Mouse (Mus musculus): ENCODE results near the gene Tmem251. TPM values are rescaled to one million over a fixed set of nuclear protein-coding genes. Genes with fewer than 3 reads are reported as not detected.

Tmem251 gene
- total RNA-seq, 4 experiments from 2014 or later, result 4.9 to 6.4 (median 5.6) TPM

DNA sequence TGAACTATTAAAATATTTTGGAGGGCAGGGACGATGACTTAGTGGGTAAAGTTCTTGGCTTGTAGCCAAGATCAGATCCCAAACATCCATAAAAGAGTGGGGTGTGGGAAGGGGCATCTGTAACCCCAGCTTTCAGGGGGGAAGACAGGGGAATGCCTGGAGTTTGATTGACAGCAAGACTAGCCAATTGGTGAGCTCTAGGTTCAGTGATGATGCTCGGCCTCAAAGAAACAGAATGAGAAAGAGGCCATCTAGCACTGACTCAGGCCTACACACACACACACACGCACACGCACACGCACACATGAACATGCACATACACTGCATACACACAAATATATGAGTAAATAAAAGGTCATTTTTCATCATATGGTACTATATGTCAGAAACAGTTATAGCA is 33.7 kb upstream of the Tmem251 start:
- DNase-seq (ENCODE audit: low spot score in 2 of 2), result no peak

DNA sequence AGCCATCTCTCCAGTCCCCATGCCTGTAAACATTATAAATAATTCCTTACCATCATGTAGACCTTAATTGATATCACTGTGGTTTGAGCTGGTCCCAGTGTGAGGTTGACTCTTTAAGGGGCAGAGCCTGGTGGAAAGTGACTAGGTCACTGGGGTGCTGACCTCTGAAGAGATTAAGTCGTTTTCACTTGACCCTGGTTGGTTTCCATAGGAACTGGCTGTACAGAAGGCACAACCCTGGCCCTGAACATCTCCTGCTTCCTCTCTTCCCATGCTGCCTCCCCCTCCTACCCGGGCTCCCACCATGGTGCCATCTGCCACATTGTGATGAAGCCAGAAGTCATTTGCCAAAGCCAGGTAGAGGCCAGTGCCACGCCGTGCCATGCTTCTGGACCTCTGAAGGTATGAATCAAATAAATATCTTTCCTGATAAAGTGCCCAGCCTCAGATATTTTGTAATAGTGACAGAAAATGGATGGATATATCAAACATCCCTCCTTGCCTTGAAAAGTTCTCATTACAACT is 32.6 kb upstream of the Tmem251 start:
- no peak for DNase-seq (ENCODE audit: low spot score in 2 of 2)

DNA sequence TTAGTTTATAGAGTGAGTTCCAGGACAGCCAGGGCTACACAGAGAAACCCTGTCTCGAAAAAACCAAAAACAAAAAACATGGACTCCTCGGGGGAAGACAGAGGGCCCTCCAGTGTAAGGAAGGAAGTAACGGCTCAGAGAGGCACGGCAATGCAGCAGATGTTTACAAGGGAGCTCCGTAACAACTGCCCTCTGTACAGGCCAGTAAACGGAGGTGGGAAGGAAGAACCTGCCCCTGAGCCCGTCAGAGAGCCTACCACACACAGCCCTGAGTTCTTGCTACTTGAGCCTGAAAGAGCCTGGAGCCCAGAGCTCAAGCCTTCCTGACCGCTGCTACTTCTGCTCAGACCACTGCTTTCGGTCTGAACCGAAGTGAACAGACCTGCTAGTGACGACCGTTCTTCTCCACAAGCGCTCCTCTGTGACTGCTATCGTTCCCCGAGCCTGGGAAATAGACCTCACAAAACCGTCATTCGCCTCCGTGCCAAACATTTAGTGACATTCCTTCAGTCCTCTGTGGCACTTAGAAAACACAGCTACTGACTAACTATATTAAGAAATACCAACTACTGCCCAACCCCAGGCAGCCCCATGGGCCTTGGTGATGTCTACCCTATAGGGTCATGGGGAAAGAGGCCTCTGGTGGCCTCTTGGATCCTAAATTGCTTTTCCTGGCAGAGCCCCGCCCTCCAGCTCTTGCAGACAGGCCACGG is 30.3 kb upstream of the Tmem251 start:
- DNase-seq (ENCODE audit: low spot score in 2 of 2), result no peak

DNA sequence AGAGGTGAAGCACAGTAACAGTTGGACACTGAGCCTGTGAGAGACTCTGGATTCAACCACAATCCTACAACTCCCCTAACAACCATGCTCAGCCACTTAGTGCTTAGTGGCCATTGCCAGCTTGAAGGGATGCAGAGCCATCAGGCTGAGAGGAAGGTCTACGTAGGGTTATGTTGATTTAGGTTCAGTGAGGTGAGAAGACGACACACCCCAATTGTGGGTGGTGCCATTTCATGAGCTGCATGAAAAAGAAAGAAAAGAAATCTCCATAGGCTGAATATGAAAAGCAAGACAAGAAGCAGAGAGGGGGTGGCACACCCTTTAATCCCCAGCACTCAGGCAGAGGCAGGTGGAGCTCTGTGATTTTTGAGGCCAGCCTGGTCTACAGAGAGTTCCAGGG is 29.4 kb upstream of the Tmem251 start:
- DNase-seq (ENCODE audit: low spot score in 2 of 2), result no peak

DNA sequence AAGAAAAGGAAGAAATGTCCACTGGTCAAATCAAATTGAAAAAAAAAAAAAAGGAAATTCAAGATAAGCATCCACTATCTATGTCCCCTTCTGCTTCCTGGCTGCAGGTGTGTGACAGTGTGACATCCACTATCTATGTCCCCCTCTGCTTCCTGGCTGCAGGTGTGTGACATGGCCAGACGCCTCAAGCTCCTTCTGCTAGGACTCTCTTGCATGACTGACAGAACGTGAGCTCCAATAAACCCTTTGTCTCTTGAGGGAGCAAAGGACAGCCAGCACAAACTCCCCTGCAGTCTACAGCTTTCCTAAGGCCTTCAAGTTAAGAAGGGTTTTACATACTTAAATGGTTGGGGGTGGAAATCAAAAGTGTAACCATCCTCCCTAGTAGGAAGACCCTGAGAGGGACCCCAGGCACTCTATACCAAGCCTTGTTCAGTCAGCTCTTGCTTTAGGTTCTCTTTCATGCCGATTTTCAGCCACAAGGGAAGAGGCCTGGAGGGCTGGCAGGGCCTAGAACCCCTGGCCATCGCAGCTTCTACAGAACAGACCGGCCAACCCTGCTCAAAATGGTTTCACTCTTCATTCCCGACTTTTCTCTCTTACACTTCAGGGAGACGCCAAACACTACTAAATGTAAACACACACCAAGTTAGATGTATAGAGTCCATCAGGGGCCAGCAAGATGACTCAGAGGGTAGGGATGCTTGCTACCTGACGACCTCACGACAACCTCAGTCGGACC is 28.7 kb upstream of the Tmem251 start:
- DNase-seq (ENCODE audit: low spot score in 2 of 2), result no peak

DNA sequence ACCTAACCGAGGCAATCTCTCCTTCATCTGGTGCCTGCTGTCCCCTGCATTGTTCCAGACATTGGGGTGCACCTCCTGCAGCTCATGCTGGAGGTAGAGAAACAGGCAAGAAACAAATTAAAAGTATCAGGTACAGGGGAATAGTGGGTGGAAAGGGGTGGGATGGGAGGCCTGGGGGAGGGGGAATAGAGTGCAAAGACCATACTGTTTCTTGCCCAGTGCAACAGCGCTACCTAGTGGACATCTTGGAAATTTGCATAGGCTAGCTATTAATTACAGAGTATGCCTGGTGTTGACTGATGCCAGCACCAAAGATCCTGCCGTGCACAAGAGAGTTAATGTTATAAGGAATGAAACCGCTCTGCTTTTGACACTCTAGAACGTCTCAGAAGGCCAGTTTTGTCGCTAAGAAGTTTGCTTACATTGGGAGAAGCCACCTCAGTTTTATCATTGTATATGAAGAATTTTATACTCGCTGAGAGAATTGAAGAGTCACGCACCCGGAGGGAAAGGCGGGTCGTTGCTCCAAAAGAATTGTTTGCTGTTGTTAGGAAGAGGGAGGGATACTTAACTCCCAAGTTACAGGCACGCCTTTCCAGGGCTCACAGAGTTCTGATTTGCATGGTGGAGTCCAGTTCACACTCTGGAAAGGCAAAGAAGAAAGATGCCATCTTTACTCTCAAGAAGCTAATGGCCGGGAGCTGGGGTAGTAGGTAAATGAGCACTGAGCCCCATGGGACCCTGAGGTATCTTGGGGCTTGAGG is 23.8 kb upstream of the Tmem251 start:
- no peak for DNase-seq (ENCODE audit: low spot score in 2 of 2)

DNA sequence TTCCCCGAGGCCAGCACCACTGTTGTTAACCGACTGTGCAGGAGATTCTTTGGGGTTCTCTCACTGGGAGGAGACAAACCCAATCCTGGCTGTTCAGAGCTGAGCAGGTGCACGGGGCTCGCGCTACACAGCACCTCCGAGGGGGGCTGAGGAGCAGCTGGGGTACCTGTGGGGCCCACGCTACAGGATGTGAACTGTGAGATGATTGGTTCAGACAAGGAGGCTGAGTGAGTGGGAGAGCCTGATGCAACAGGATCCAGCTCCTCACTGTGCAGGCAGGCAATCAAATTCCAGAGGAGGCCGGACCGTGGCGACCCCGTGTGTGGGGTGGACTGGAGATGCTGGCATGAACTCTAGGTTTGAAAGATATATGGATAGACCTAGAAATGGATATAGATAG is 21.1 kb upstream of the Tmem251 start:
- no peak for DNase-seq (ENCODE audit: low spot score in 2 of 2)

DNA sequence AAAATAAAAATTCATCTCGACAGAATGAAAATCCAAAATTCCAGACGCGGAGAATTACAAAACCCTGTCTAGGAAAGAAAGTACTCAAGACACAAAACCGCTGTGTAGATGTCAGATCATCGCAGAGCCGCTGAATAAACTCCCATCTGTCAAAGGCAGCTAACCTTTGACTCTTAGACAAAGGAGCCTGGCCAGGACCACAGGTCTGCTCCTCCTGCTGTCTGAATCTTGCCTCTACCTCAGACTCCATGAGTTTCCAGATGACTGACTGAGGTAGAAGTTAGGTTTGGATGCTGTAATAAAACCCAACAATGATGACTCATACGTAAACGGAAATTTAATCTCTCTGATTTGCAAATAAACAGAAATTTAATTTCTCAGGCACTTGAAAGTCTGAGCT is 20.6 kb upstream of the Tmem251 start:
- DNase-seq (ENCODE audit: low spot score in 2 of 2), result no peak

DNA sequence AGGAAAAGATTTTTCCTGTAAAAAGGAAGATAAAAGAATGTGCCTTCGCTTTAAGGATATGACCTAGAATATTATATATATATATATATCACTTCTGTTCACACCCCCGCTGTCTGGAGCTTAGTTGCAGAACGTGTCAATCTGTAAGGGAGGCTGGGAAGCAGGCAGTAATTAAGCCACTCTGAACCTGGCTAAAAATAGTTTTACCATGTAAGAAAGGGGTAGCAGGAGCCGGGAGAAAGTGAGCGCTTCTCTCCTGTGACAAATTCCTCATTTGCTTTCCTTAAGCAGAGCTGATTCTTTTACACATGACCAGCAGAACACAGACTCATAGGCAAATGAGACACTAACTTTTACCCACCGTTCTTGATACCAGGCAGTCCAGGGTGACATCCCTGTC is 19.7 kb upstream of the Tmem251 start:
- DNase-seq (ENCODE audit: low spot score in 2 of 2), result no peak

DNA sequence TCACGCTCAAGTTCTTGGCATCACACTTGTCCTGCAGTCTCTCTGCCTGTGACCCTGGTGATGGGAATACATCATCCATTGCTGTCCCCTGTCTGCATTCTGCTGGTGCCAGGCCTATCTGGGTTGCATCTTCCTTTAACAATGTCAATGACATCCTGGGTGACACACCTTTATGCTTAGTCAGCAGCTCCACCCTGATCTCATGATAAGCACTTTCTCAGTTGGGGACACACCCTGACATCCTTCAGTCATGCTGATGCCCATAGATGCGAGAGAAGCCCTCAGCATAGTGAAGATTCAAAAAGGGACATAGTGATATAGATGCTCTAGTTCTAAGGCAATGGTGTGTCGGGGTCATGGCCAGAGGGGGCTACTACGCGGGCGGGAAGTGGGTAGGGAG is 18.4 kb upstream of the Tmem251 start:
- DNase-seq (ENCODE audit: low spot score in 2 of 2), result no peak

DNA sequence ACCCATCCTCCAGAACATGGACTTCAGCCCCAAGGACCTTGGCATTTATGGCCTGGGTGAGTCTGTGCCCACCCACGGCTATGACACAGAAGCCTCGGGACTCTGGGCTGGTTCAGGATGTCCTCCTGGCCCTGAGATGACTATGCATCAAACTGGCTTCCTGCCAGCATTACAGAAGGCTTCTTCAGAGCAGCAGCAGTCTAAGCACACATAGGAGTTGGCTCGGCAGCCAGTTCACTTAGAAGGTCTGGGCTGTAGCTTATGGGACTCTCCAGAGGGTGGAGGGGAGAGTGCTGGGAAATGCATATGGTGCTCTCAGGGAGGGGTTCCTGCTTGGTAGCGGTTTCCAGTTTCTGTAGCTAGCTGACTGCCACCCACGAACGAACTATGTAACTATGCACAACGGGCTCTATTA is 17.8 kb upstream of the Tmem251 start:
- DNase-seq (ENCODE audit: low spot score in 2 of 2), result no peak

DNA sequence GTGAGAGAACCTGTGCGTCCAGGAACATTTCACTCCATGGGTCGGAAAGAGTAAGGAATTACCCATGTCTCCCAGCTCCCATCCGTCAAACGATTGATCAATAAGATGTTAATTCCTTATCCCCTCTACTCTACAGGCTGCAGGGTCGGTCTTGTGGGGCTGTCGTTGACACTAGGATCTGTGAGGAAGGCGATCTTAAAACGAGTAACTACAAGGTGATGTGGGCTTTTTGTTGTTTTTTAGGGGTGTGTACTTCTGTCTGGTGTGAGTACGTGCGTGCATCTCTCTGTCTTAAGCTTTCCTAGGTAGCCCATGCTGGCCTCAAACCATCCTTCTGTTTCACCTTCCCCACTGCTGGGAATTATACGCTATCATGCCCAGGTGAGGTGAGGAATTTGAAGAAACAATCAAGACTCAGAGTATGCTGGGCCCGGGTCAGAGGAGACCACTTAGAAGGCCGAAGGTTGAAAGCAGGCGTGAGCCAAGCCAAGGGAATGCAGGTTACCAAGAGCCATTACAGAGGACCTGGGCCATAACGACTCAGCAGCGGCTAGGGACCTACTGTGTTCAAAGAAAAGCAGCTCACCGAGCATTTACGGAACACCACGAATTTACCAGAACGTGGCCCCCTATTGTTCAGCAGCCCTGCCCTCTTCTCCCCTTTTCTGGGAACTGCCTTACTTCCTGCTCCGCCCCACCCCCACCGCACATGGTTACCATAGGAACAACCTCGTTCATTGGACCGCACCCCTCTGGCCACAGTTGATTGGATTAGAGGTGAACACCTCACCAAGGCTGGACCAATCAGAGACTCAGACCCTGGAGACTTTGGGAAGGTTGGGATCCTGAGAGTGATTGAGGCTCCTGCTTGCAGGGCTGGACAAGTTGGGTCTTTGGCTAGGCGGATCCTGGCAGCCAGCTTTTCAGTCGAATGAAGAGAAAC is 13.4 kb upstream of the Tmem251 start:
- DNase-seq (ENCODE audit: low spot score in 2 of 2), result peak; percentile 78 to 84

DNA sequence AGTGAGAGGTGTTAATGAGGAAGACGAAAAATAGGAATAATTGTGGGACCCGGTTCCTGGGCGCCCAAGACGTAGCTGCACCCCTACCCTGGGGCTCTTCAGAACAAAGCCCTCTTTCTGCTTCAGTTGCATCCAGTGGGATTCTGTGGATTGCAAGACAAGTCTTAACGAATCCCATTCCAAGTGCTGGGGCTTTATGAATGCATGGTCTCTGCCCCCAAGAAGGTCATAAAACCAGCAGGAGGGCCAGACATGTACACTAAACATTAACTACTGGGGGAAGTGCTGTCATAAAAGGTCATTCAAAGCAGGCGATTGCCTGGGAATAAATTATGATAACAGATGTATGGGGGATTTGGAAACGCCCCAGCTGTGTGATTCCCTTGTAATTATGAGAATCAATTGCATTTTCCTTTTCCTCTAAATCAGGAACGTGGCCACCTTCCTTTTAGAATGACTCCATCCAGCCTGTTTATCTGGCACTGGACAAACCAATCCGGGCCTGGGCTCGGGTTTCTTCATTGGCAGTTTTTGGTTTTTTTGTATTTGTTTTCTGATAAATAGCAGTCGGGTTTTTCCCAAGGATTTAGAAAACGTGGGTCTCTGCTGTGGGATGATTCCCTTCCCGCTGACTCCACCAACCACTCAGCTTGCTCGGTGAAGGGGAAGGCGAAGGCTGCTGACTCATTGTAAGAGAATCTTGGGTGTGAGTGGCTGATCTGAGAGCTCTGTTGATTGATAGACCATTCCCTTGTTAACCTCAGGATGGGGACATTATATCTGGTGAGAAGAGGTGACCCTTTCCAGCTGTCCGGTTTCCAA is 12.6 kb upstream of the Tmem251 start:
- no peak for DNase-seq (ENCODE audit: low spot score in 2 of 2)

DNA sequence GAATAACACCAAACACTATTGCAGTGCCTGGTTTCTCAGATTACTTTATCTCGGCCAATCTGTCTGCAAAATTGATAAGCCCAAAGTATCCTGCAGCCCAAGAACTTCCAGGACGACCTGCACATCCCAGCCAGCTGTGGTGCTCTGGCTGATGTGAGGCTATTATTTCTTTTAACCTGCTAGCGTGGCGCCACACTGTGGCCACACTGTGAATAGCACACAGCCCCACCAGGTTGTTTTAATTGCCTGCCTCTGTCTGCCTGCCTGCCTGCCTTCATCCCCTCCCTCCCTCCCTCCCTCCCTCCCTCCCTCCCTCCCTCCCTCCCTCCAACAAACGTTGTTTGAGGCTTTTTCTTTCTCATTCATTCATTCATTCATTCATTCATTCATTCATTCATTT is 10.2 kb upstream of the Tmem251 start:
- peak in 1 of 2 experiments; percentile 44 for DNase-seq (ENCODE audit: low spot score in 2 of 2)

DNA sequence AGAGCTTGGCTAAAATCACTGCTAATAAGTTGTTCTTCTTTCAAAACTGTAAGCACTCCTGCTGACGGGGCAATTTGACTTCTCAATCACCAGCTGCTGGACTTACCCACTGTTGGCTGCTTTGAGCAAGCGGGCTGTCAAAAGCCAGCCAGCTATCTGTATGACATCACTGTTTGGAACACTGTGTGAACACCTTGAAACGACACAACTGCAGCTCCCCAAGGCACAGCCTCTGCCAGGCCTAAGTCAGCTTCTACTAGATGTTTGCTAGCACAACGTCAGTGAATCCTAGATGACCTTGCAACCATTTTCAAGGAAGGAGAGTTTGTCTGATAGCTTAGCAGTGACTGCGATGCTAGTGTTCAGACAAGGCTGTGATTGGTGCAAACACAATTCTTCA is 4.5 kb upstream of the Tmem251 start:
- DNase-seq (ENCODE audit: low spot score in 2 of 2), result no peak

DNA sequence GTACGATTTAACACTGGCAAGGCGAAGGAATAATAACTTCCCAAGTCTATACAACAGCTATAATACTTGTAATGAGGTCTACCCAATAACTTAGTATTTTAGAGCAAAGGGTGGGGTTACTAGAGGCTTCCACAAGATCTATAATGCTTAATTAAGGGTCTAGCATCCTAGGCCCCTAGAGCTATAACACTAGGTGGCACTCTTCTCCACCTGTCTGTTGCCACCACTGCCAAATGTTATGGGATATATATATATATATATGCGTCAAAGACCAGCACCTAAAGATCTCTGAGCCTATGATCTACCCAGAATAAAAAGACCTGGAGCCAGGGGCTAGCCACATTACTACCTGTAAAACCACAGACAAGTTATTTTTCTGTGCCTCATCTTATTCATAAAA is 3.3 kb upstream of the Tmem251 start:
- no peak for DNase-seq (ENCODE audit: low spot score in 2 of 2)

DNA sequence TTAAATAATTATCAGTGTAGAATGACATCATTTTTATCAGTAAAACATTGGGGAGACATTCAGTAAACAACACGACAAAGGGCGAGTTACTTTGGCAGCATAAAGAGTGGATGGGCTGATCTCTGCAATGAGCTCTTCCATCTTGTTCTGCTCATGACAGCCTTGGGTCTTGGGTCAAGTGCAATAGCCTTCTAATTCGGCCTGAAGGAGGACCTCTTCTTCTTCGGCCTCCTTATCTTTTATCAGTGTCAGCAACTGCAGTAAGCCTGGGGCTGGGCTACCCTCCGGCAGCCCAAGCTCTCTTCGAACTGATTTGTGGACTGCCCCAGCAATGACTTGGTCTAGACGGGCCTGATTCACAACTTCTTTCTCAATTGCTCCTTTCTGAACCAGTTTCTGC is 1.5 kb upstream of the Tmem251 start:
- DNase-seq (ENCODE audit: low spot score in 2 of 2), result no peak

DNA sequence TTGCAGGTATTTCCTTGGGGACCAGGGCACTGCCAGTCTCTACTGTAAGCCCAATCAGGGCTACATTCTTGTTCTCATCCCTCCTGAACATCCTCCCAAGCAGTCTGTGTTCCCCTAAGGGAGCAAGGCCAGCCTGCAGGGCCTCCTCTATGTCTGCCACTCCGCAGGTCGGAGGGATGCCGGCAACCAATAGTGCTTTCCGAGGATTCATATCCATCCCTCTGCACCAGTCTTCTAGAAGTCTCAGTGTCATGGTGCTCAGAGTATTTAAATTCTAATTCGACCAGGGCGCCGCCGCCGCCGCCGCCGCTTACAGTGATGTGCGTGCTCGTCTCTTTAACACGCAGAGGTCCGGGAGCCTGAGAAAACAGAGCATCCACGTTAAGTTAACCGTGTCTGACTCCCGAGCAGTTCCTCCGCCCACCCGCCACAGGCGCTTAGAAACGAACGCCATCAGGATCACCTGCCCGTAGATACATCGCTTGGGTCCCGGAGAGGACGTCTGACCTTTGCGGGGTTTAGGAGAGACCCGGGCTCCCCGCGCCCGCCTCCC is 450 bp upstream of the Tmem251 start:
- DNase-seq (ENCODE audit: low spot score in 2 of 2), result peak in 1 of 2 experiments; percentile 40

DNA sequence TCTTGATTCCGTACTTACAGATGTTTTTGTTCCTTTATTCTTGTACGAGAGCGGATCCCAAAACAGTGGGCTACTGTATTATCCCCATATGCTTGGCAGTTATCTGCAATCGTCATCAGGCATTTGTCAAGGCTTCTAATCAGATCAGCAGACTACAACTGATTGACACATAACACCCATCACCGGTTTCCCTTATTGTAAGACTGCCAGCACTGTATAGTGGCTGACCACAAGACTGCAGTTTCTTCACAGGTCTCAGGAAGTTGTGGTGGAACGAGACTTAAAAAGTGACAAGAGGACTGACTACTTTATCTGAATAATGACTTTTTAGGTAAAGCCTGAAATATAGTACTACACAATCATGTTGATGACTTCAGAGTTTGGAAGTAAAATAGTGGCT is 1.3 kb downstream of the Tmem251 start:
- no peak for DNase-seq (ENCODE audit: low spot score in 2 of 2)

DNA sequence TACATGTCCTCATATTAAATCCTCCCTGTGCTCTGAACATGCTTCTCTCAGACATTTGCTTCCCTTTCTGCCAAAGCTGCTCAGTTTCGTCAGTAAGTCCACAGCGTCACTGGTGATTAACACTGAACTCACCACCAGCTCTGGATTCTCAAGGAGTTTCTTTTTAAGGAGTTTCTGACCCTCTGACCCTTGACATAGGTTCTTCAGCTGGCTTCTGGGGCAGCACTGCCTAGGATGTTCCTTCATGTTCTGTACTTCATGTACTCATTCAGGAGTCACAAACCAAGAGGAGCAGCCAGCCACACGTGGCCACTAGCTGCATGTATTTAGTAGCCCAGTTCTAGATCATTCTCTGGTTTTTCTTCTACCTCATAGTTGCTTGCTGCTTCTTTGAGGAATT is 4.7 kb downstream of the Tmem251 start:
- DNase-seq (ENCODE audit: low spot score in 2 of 2), result no peak

Data from layer of hippocampus, adult 8-10 months (tissue).